Mouse (Mus musculus): Measurements from ENCODE around the gene Ssbp3. TPM values are rescaled to one million over a fixed set of nuclear protein-coding genes. Genes with fewer than 3 reads are reported as not detected.

Ssbp3 gene
- total RNA-seq, 2 experiments from 2014 or later: 157 TPM

- H3K27ac ChIP-seq: no peak overlapping the region; the same call in 1 of the 2 replicates
- TF ChIP-seq CTCF (conservative IDR thresholded peaks at IDR 0.05): no peak
Measured at GRCm38 (mm10) chr4:106995069-106995468, 84.6 kb downstream of the Ssbp3 start.

GRCm38 (mm10) chr4:106995513-106995912 lies 85.0 kb downstream of the Ssbp3 start:
- Histone ChIP-seq H3K27ac (peak overlapping the region; percentile 32; the same call in 1 of the 2 replicates), H3K4me3 (no peak overlapping the region)
- DNase-seq (ENCODE audit: low spot score in 2 of 2): no peak
- TF ChIP-seq CTCF (conservative IDR thresholded peaks at IDR 0.05): no peak

More at GRCm38 (mm10) chr4:106995069-106995468, 84.6 kb downstream of the Ssbp3 start:
- no peak for DNase-seq (ENCODE audit: low spot score in 2 of 2)
- H3K4me3 ChIP-seq: no peak overlapping the region

GRCm38 (mm10) chr4:106996305-106997076 lies 86.0 kb downstream of the Ssbp3 start:
- TF ChIP-seq CTCF (conservative IDR thresholded peaks at IDR 0.05): no peak
- peak in 1 of 2 experiments; percentile 49 for DNase-seq (ENCODE audit: low spot score in 2 of 2)
- no peak overlapping the region for H3K4me3 ChIP-seq
- H3K27ac ChIP-seq: peak overlapping the region; percentile 33; the same call in 1 of the 2 replicates

- peak overlapping the region; percentile 83 for H3K27ac ChIP-seq
- DNase-seq (ENCODE audit: low spot score in 2 of 2): no peak
- TF ChIP-seq CTCF (conservative IDR thresholded peaks at IDR 0.05): no peak
- H3K4me3 ChIP-seq: no peak overlapping the region
Measured at GRCm38 (mm10) chr4:107001259-107001810, 90.8 kb downstream of the Ssbp3 start.

- Histone ChIP-seq H3K4me3 (no peak overlapping the region), H3K27ac (peak overlapping the region; percentile 83)
- TF ChIP-seq CTCF (conservative IDR thresholded peaks at IDR 0.05): no peak
- no peak for DNase-seq (ENCODE audit: low spot score in 2 of 2)
Measured at GRCm38 (mm10) chr4:107001916-107002488, 91.5 kb downstream of the Ssbp3 start.

GRCm38 (mm10) chr4:107002517-107003165 lies 92.1 kb downstream of the Ssbp3 start:
- TF ChIP-seq CTCF (conservative IDR thresholded peaks at IDR 0.05): no peak
- no peak for DNase-seq (ENCODE audit: low spot score in 2 of 2)
- H3K27ac ChIP-seq: peak overlapping the region; percentile 83
- H3K4me3 ChIP-seq: no peak overlapping the region

GRCm38 (mm10) chr4:107003199-107003598 lies 92.7 kb downstream of the Ssbp3 start:
- H3K27ac ChIP-seq: 0 out of 2 replicates have a peak overlapping the region, but pooled peaks have one; percentile 83
- DNase-seq (ENCODE audit: low spot score in 2 of 2): no peak
- no peak overlapping the region for H3K4me3 ChIP-seq
- no peak for TF ChIP-seq CTCF (conservative IDR thresholded peaks at IDR 0.05)

- H3K27ac ChIP-seq: no peak overlapping the region
- no peak for DNase-seq (ENCODE audit: low spot score in 2 of 2)
- no peak overlapping the region for H3K4me3 ChIP-seq
- TF ChIP-seq CTCF (conservative IDR thresholded peaks at IDR 0.05): no peak
Measured at GRCm38 (mm10) chr4:107003786-107004185, 93.3 kb downstream of the Ssbp3 start.

GRCm38 (mm10) chr4:107004346-107004745 lies 93.8 kb downstream of the Ssbp3 start:
- Histone ChIP-seq H3K27ac (no peak overlapping the region), H3K4me3 (no peak overlapping the region)
- no peak for DNase-seq (ENCODE audit: low spot score in 2 of 2)
- no peak for TF ChIP-seq CTCF (conservative IDR thresholded peaks at IDR 0.05)

- Histone ChIP-seq H3K4me3 (no peak overlapping the region), H3K27ac (no peak overlapping the region)
- DNase-seq (ENCODE audit: low spot score in 2 of 2): no peak
- no peak for TF ChIP-seq CTCF (conservative IDR thresholded peaks at IDR 0.05)
Measured at GRCm38 (mm10) chr4:107005166-107005565, 94.7 kb downstream of the Ssbp3 start.

- no peak overlapping the region for H3K4me3 ChIP-seq
- no peak for TF ChIP-seq CTCF (conservative IDR thresholded peaks at IDR 0.05)
- DNase-seq (ENCODE audit: low spot score in 2 of 2): no peak
- no peak overlapping the region for H3K27ac ChIP-seq
Measured at GRCm38 (mm10) chr4:107006229-107006628, 95.7 kb downstream of the Ssbp3 start.

GRCm38 (mm10) chr4:107006807-107007206 lies 96.3 kb downstream of the Ssbp3 start:
- Histone ChIP-seq H3K4me3 (no peak overlapping the region), H3K27ac (no peak overlapping the region)
- no peak for DNase-seq (ENCODE audit: low spot score in 2 of 2)
- no peak for TF ChIP-seq CTCF (conservative IDR thresholded peaks at IDR 0.05)

- H3K27ac ChIP-seq: no peak overlapping the region
- no peak overlapping the region for H3K4me3 ChIP-seq
- no peak for TF ChIP-seq CTCF (conservative IDR thresholded peaks at IDR 0.05)
- DNase-seq (ENCODE audit: low spot score in 2 of 2): no peak
Measured at GRCm38 (mm10) chr4:107007359-107007758, 96.9 kb downstream of the Ssbp3 start.

Measured in layer of hippocampus, adult 2 months (tissue).